Mouse (Mus musculus) neutrophil, adult 59 days (primary cell): ENCODE measurements around the gene Iqcj. TPM values are rescaled to one million over a fixed set of nuclear protein-coding genes. Genes with fewer than 3 reads are reported as not detected.

Experiments used
- total RNA-seq, 2 experiments: library from RNA; stranded (reverse); gene quantifications; 1 replicate in 1 of 2; 2 replicates in 1 of 2; pipeline ENCODE4 v1.2.4; 2023

The Iqcj gene
- total RNA-seq = not detected

GRCm38 (mm10) chr3:67892026-67892705 is at the start of gene Iqcj, which contains the start of gene Iqschfp:
TSS of gene Iqcj (plus strand) at chr3:67892220.
TSS of gene Iqschfp (plus strand) at chr3:67892232.

GRCm38 (mm10) chr3:68064731-68065130 is 172.7 kb downstream of the Iqcj start, which contains the start of gene Schip1:
TSS of gene Schip1 (plus strand) at chr3:68064802.

Other genes with a start within 250 kb of the Iqcj start
- gene Iqschfp, start within 50 bp of the Iqcj start, total RNA-seq = not detected
- under 1 TPM; 0.22 to 0.79 TPM for gene Schip1, start 172.6 kb downstream of the Iqcj start, total RNA-seq